Mouse (Mus musculus) kidney, adult 10 weeks (tissue): ENCODE measurements around the gene Exosc1. TPM values are rescaled to one million over a fixed set of nuclear protein-coding genes. Genes with fewer than 3 reads are reported as not detected.

Experiments
- polyA plus RNA-seq: library from polyadenylated mRNA; stranded (reverse); fragments of 350-450 nt; fragmentation: Illumina TruSeq; extraction: RNeasy Lipid Tissue Mini Kit (QIAGEN cat#74804); gene quantifications from one replicate; pipeline ENCODE4 v1.2.3, GENCODE M21; 2014; ENCODE audit warnings: low read depth, low replicate concordance

Gene Exosc1
- polyA plus RNA-seq = 21.0 TPM

GRCm38 (mm10) chr19:41933179-41934086 is at the start of gene Exosc1, which contains the start of gene Zdhhc16:
Exosc1 (minus strand) TSS chr19:41933423.
Zdhhc16 (plus strand) TSS chr19:41933480.

GRCm38 (mm10) chr19:41981595-41981927 is 48.3 kb upstream of the Exosc1 start, which contains the start of gene Ubtd1:
Ubtd1 (plus strand) TSS chr19:41981763.

GRCm38 (mm10) chr19:41980819-41981594 is 47.8 kb upstream of the Exosc1 start, which contains the start of gene Mms19:
Mms19 (minus strand) TSS chr19:41981157.

GRCm38 (mm10) chr19:41911178-41912073 is 21.8 kb downstream of the Exosc1 start, which contains the start of gene Pgam1:
Pgam1 (plus strand) TSS chr19:41911923.

GRCm38 (mm10) chr19:41895460-41896318 is 37.5 kb downstream of the Exosc1 start, which contains the start of gene Rrp12:
Rrp12 (minus strand) TSS chr19:41896173.

Other genes starting within 250 kb of the Exosc1 start
- not detected for gene Slit1, start 189.8 kb downstream of the Exosc1 start, polyA plus RNA-seq
- 1.4 TPM for gene Arhgap19, start 131.4 kb downstream of the Exosc1 start, polyA plus RNA-seq
- gene Frat1, start 103.5 kb downstream of the Exosc1 start, polyA plus RNA-seq = 0.32 TPM
- gene Frat2, start 85.3 kb downstream of the Exosc1 start, polyA plus RNA-seq = 0.73 TPM
- 0.32 TPM for gene Rrp12, start 37.2 kb downstream of the Exosc1 start, polyA plus RNA-seq
- gene Pgam1, start 21.5 kb downstream of the Exosc1 start, polyA plus RNA-seq = 398 TPM
- 27.7 TPM for gene Zdhhc16, start 57 bp upstream of the Exosc1 start, polyA plus RNA-seq
- 8.0 TPM for gene Mms19, start 47.7 kb upstream of the Exosc1 start, polyA plus RNA-seq
- gene Ubtd1, start 48.3 kb upstream of the Exosc1 start, polyA plus RNA-seq = not detected
- not detected for gene Ankrd2, start 102.6 kb upstream of the Exosc1 start, polyA plus RNA-seq
- gene Hoga1, start 112.2 kb upstream of the Exosc1 start, polyA plus RNA-seq = 61.7 TPM
- not detected for gene 4933411K16Rik, start 118.8 kb upstream of the Exosc1 start, polyA plus RNA-seq
- gene Morn4, start 152.9 kb upstream of the Exosc1 start, polyA plus RNA-seq = 1.1 TPM
- gene Pi4k2a, start 157.0 kb upstream of the Exosc1 start, polyA plus RNA-seq = 8.7 TPM
- gene Avpi1, start 195.6 kb upstream of the Exosc1 start, polyA plus RNA-seq = 1.2 TPM
- 7.7 TPM for gene Marveld1, start 214.0 kb upstream of the Exosc1 start, polyA plus RNA-seq
- 3.9 TPM for gene Zfyve27, start 230.5 kb upstream of the Exosc1 start, polyA plus RNA-seq